Mouse (Mus musculus): ENCODE results near the gene Apln. TPM values are rescaled to one million over a fixed set of nuclear protein-coding genes. Genes with fewer than 3 reads are reported as not detected.

Gene Apln
- polyA plus RNA-seq (2014; fragmentation: Illumina TruSeq; extraction: RNeasy Lipid Tissue Mini Kit (QIAGEN cat#74804); ENCODE audit: low read depth, low replicate concordance) = 2.9 TPM

DNA sequence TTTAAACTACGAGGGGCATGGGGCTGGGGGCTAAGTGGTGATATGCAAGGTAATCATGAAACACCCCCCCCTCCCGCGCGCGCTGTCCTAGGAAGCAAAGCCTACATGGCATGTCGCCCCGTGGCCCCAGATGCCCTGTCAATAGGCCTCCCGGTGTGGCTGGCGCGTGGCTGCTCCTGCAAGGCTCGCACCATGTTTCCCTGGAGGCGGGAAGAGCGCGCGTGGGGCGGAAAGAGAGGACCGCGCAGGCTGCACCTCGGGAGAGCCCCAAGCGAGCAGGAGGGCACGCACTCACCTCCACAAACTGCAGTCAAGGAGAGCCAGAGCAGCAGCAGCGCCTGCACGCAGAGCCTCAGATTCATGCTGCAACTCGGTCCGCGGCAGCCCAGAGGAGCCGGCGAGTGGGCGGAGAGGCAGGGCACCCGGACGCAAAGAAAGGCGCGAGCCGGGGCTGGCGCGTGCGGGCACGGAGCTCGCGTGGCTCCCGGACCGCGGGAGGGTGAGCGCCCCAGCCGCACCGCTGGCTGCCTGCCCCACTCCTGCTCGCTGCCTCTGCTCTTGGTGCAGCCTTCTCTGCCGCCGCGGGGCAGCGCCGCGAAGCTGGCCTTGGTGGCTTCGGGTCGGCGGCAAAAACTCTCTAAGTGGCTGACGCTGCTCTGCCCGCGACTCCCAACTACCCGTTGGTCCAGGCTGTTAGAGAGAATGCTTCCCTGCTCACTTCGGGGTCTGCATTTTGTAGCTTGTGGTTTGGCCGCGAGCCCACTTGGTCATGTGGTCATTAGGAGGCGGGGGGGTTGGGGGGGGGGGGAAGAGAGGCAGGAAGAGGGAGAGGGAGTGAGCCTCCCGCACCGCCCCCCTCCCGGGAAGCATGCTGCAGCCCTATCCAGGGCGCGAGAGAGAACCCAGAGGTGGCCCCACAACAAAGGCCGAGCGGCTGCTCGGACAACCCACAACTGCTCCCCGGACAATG lies at the start of gene Apln:
Apln (minus strand) TSS at position 710 of the 970 bp plus-strand sequence.

Other genes starting within 250 kb of the Apln start
- gene Smarca1, start 141.9 kb downstream of the Apln start, polyA plus RNA-seq (2014; fragmentation: Illumina TruSeq; extraction: RNeasy Lipid Tissue Mini Kit (QIAGEN cat#74804); ENCODE audit: low read depth, low replicate concordance) = 9.8 TPM
- gene Ocrl, start 122.5 kb downstream of the Apln start, polyA plus RNA-seq (2014; fragmentation: Illumina TruSeq; extraction: RNeasy Lipid Tissue Mini Kit (QIAGEN cat#74804); ENCODE audit: low read depth, low replicate concordance) = 55.8 TPM
- 2.3 TPM for gene Xpnpep2, start 73.9 kb upstream of the Apln start, polyA plus RNA-seq (2014; fragmentation: Illumina TruSeq; extraction: RNeasy Lipid Tissue Mini Kit (QIAGEN cat#74804); ENCODE audit: low read depth, low replicate concordance)
- 4.9 TPM for gene Sash3, start 111.6 kb upstream of the Apln start, polyA plus RNA-seq (2014; fragmentation: Illumina TruSeq; extraction: RNeasy Lipid Tissue Mini Kit (QIAGEN cat#74804); ENCODE audit: low read depth, low replicate concordance)
- gene Zdhhc9, start 174.0 kb upstream of the Apln start, polyA plus RNA-seq (2014; fragmentation: Illumina TruSeq; extraction: RNeasy Lipid Tissue Mini Kit (QIAGEN cat#74804); ENCODE audit: low read depth, low replicate concordance) = 17.3 TPM
- 12.4 TPM for gene Utp14a, start 222.0 kb upstream of the Apln start, polyA plus RNA-seq (2014; fragmentation: Illumina TruSeq; extraction: RNeasy Lipid Tissue Mini Kit (QIAGEN cat#74804); ENCODE audit: low read depth, low replicate concordance)